Mouse (Mus musculus) MEL (cell line): Measurements from ENCODE around the gene Pafah2. TPM values are rescaled to one million over a fixed set of nuclear protein-coding genes. Genes with fewer than 3 reads are reported as not detected.

Experiments
- DNase-seq: peaks from one replicate; pipeline ENCODE4 v3.0.0; 2011; ENCODE audit warnings: low read depth, low spot score
- H3K27ac ChIP-seq: 2 replicates; pipeline ENCODE4 v1.5.1; 2012; ENCODE audit warnings: low read depth, mild to moderate bottlenecking, control low read depth, low read length, moderate library complexity; ENCODE audit not compliant: control insufficient read depth
- H3K27me3 ChIP-seq, 2 experiments: fragments of 150-350 bp in 1 of 2; sonication (generic) in 1 of 2; 2 replicates each; pipeline ENCODE4 v1.6.1; 2012; ENCODE audit warnings: low read length in 2 of 2, mild to moderate bottlenecking in 2 of 2, improper control_type of control experiment in 1 of 2, moderate library complexity in 1 of 2; ENCODE audit not compliant: insufficient read depth in 2 of 2, control insufficient read depth in 1 of 2
- H3K36me3 ChIP-seq, 2 experiments: 2 replicates each; pipeline ENCODE4 v1.6.1; 2012 to 2014; ENCODE audit warnings: low read length in 2 of 2, improper control_type of control experiment in 1 of 2, inconsistent platforms in 1 of 2, mild to moderate bottlenecking in 1 of 2; ENCODE audit not compliant: insufficient read depth in 2 of 2, control insufficient read depth in 1 of 2
- H3K4me1 ChIP-seq, 2 experiments: fragments of 150-350 bp in 1 of 2; sonication (generic) in 1 of 2; 2 replicates each; pipeline ENCODE4 v1.6.1; 2012; ENCODE audit warnings: low read length in 2 of 2, improper control_type of control experiment in 1 of 2, mild to moderate bottlenecking in 1 of 2; ENCODE audit not compliant: insufficient read depth in 2 of 2, control insufficient read depth in 1 of 2
- H3K4me3 ChIP-seq, 2 experiments: fragments of 150-350 bp in 1 of 2; sonication (generic) in 1 of 2; 2 replicates each; pipeline ENCODE4 v1.5.1; 2012; ENCODE audit warnings: low read depth in 2 of 2, low read length in 2 of 2, mild to moderate bottlenecking in 2 of 2, moderate library complexity in 2 of 2, control low read depth in 1 of 2, improper control_type of control experiment in 1 of 2; ENCODE audit not compliant: control insufficient read depth in 1 of 2, insufficient read depth in 1 of 2
- H3K79me2 ChIP-seq: 2 replicates; pipeline ENCODE4 v1.6.1; 2012; ENCODE audit warnings: mild to moderate bottlenecking, low read length, moderate library complexity; ENCODE audit not compliant: control insufficient read depth, poor library complexity, insufficient read depth
- H3K9ac ChIP-seq: 2 replicates; pipeline ENCODE4 v1.6.1; 2012; ENCODE audit warnings: low read depth, mild to moderate bottlenecking, control low read depth, low read length, moderate library complexity; ENCODE audit not compliant: control insufficient read depth, poor library complexity, severe bottlenecking
- H3K9me3 ChIP-seq: fragments of 150-350 bp; sonication (generic); replicated peaks from 2 replicates; pipeline ENCODE4 v1.6.1; 2012; ENCODE audit warnings: mild to moderate bottlenecking, low read length, improper control_type of control experiment, moderate library complexity; ENCODE audit not compliant: insufficient read depth
- BHLHE40 ChIP-seq: IDR thresholded peaks from 2 replicates; pipeline ENCODE4 v1.6.1; 2012; ENCODE audit warnings: low read depth, mild to moderate bottlenecking, inconsistent platforms, low read length, improper control_type of control experiment, borderline replicate concordance
- CHD1 ChIP-seq: IDR thresholded peaks from 2 replicates; pipeline ENCODE4 v1.6.1; 2012; ENCODE audit warnings: low read depth, mild to moderate bottlenecking, inconsistent platforms, low read length, improper control_type of control experiment
- ELF1 ChIP-seq: IDR thresholded peaks from 2 replicates; pipeline ENCODE4 v1.6.1; 2014; ENCODE audit warnings: low read depth, mild to moderate bottlenecking, inconsistent platforms, low read length, improper control_type of control experiment, moderate library complexity
- EP300 ChIP-seq, 2 experiments: IDR thresholded peaks; 2 replicates each; pipeline ENCODE4 v1.6.1; 2011; ENCODE audit warnings: improper control_type of control experiment in 2 of 2, low read length in 2 of 2, low read depth in 1 of 2, mild to moderate bottlenecking in 1 of 2
- ETS1 ChIP-seq: IDR thresholded peaks from 2 replicates; pipeline ENCODE4 v1.6.1; 2012; ENCODE audit warnings: low read depth, mild to moderate bottlenecking, inconsistent platforms, low read length, improper control_type of control experiment, moderate library complexity
- MAX ChIP-seq: IDR thresholded peaks from 2 replicates; pipeline ENCODE4 v1.6.1; 2011; ENCODE audit warnings: low read length, improper control_type of control experiment
- MEF2A ChIP-seq: IDR thresholded peaks from 2 replicates; pipeline ENCODE4 v1.6.1; 2014; ENCODE audit warnings: low read depth, mild to moderate bottlenecking, inconsistent platforms, low read length, improper control_type of control experiment; ENCODE audit not compliant: poor library complexity, insufficient replicate concordance, severe bottlenecking; ENCODE audit errors: extremely low read depth
- MYB ChIP-seq: IDR thresholded peaks from 2 replicates; pipeline ENCODE4 v1.6.1; 2011; ENCODE audit warnings: mild to moderate bottlenecking, low read depth, low read length, improper control_type of control experiment
- MYC ChIP-seq: IDR thresholded peaks from 2 replicates; pipeline ENCODE4 v1.6.1; 2011; ENCODE audit warnings: low read depth, mild to moderate bottlenecking, low read length, improper control_type of control experiment, moderate library complexity
- NRF1 ChIP-seq: IDR thresholded peaks from 2 replicates; pipeline ENCODE4 v1.6.1; 2014; ENCODE audit warnings: low read depth, mild to moderate bottlenecking, inconsistent platforms, low read length, improper control_type of control experiment, moderate library complexity; ENCODE audit not compliant: poor library complexity, insufficient read depth, severe bottlenecking
- RAD21 ChIP-seq: IDR thresholded peaks from 2 replicates; pipeline ENCODE4 v1.6.1; 2011; ENCODE audit warnings: mild to moderate bottlenecking, low read depth, low read length, improper control_type of control experiment
- USF1 ChIP-seq: IDR thresholded peaks from 2 replicates; pipeline ENCODE4 v1.6.1; 2014; ENCODE audit warnings: low read depth, mild to moderate bottlenecking, inconsistent platforms, low read length, improper control_type of control experiment, moderate library complexity
- ZNF384 ChIP-seq: IDR thresholded peaks from 2 replicates; pipeline ENCODE4 v1.6.1; 2012; ENCODE audit warnings: low read depth, mild to moderate bottlenecking, inconsistent platforms, low read length, improper control_type of control experiment
- polyA plus RNA-seq, 2 experiments: library from polyadenylated mRNA; stranded (reverse) in 1 of 2; unstranded in 1 of 2; fragments of >175 nt in 1 of 2; fragments of >200 nt in 1 of 2; gene quantifications; 2 replicates each; pipeline versions ENCODE4 v1.2.1 to v1.2.4; 2012; ENCODE audit warnings: low replicate concordance in 2 of 2, low read depth in 1 of 2; ENCODE audit not compliant: insufficient read length in 2 of 2, insufficient read depth in 1 of 2, missing spikeins in 1 of 2
- total RNA-seq: library from RNA; depleted of rRNA; stranded (reverse); fragments of 300-350 nt; gene quantifications from 2 replicates; pipeline ENCODE4 v1.2.3, GENCODE M21; 2012

The Pafah2 gene
- total and polyA plus RNA-seq, 3 experiments = 6.0 to 10.6 TPM; not detected in 1

DNA sequence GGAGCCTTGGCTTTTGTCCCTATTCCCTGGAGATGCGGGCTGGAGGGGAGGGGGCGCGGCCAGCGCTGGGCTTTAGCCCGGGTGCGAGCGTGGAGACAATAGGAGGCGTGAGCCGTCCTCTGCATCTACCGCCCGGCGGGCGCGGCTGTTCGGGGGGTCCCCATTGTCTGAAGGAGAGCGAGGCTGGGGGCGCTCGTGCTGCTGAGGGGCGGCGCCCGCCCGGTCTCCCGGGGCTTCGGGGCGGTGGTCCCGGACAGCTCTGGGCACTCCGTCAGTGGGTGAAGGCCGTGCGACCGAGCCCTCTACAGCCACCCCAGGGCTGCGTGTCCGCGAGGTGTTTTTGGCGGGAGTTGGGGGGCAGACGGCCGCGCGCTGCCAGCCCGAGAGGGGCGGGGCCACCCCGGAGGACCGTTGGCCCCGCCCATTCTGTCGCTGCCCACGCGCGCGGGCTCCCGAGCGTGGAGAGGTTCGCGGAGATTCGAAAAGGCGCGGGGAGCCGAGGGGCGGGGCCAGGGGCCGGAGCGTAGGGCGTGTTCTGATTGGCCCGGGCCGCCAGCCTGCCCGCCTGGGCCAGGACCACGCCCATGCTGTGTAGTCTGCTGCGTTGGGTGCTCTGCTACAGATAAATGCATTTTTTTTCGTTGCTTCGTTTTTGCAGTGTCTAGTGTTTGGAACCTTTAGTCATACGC, 72.6 kb downstream of the Pafah2 start:
- Histone ChIP-seq H3K9me3 (no peaks in the 10 kb centered on the region), H3K79me2 (peaks cover 8% of the 10 kb centered on the region), H3K27ac (peak overlapping the region; percentile 78), H3K27me3 (no peaks in the 10 kb centered on the region), H3K36me3 (peaks cover 5 to 13% of the 10 kb centered on the region in 2 experiments; a peak in 3 of 4 replicates), H3K9ac (peak overlapping the region; percentile 89), H3K4me3 (peak overlapping the region; percentile 74 to 85), H3K4me1 (peaks cover 0 to 8% of the 10 kb centered on the region in 2 experiments; a peak in 1 of 4 replicates)
- DNase-seq = peak; percentile 95
- TF ChIP-seq EP300 (IDR thresholded peaks at IDR 0.05; ENCODE audit: low read depth in 1 of 2, low read length in 2 of 2) = peak in 1 of 2 experiments; percentile 44; a peak in 1 of 4 replicates
- 0 out of 2 replicates have a peak, but pooled peaks have one; percentile 24 for TF ChIP-seq MYB
- 0 out of 2 replicates have a peak, but pooled peaks have one; percentile 15 for TF ChIP-seq BHLHE40
- peak; percentile 87 for TF ChIP-seq ZNF384
- 0 out of 2 replicates have a peak, but pooled peaks have one; percentile 7 for TF ChIP-seq MYC
- peak; percentile 9; the same call in 1 of the 2 replicates for TF ChIP-seq MAX
- 0 out of 2 replicates have a peak, but pooled peaks have one; percentile 24 for TF ChIP-seq ETS1
- peak; percentile 43 for TF ChIP-seq USF1
- TF ChIP-seq MEF2A = no peak
- no peak for TF ChIP-seq ELF1
- 0 out of 2 replicates have a peak, but pooled peaks have one; percentile 26 for TF ChIP-seq NRF1
- TF ChIP-seq RAD21 = no peak

DNA sequence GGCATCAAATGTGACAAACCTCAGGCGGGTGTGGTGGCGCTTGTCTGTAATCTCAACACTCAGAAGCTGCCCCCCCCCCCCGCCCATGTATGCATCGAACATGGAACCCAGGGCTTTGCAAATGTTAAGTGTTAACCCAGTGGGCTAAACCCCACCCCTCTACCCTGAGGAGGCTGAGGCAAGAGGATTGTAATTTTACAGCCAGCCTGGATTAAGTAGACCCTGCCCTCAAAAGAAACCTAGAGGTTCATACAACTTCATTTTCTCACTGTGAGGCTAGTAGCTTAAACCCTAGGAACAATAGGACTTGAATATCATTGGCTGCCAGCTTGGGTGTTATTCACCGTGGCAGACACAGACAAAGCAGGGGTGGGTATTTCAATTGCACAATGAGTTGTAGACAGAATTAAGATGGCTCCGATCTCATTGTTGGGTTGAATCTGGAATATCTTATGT, 73.2 kb downstream of the Pafah2 start:
- Histone ChIP-seq H3K4me1 (peaks cover 0 to 8% of the 10 kb centered on the region in 2 experiments; a peak in 1 of 4 replicates), H3K9me3 (no peaks in the 10 kb centered on the region), H3K27me3 (no peaks in the 10 kb centered on the region), H3K4me3 (peak overlapping the region; percentile 63 to 85), H3K36me3 (peaks cover 5 to 13% of the 10 kb centered on the region in 2 experiments; a peak in 3 of 4 replicates), H3K9ac (peak overlapping the region; percentile 44), H3K27ac (peak overlapping the region; percentile 73), H3K79me2 (peaks cover 8% of the 10 kb centered on the region)
- TF ChIP-seq MAX = no peak
- TF ChIP-seq CHD1 = 0 out of 2 replicates have a peak, but pooled peaks have one; percentile 41
- DNase-seq = no peak
